Mouse (Mus musculus) yolk sac, embryonic 10.5 days (tissue): ENCODE results near the gene Mc1r.
"Not testable (repeated sequence)": the region's sequence is repeated elsewhere in the genome, so short reads cannot be mapped to it uniquely, and the experiment has no call there.

Source experiments
- DNase-seq: peaks from one replicate; pipeline ENCODE4 v3.0.0-alpha.2; 2017; ENCODE audit warnings: low spot score

Gene Mc1r

DNA sequence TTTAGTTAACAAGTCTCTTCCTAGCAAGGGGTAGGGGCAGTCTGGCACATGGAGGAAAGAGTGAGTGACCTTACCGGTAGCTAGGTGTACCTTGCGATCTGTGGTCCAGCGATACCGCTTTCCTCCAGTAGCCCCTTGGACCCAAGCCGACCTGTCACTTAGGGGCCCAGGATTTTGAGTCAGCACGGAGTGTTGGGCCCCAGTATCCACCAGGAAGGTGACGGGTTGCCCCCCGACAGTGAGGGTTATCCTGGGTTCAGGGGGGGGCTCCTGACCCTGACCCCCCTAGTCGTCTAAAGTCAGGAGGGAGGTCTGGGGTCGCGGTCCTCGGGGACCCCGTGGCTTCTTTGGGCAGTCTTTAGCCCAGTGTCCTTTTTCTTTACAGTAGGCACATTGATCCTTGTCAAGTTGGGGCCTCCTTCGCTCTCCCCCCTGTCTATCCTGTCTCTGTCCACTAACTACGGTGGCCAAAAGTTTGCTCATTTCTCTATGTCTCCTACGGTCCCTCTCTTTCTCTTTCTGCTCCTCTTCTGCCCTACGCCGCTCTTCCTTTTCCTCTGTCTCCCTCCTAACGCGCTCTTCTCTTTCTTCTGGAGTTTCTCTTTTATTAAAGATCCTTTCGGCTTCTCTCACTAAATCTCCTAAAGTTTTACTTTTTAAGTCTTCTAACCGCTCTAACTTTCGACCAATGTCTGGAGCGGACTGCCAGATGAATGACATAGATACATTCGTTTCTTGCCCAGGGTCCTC lies 24.9 kb downstream of the Mc1r start:
- DNase-seq, result no peak

DNA sequence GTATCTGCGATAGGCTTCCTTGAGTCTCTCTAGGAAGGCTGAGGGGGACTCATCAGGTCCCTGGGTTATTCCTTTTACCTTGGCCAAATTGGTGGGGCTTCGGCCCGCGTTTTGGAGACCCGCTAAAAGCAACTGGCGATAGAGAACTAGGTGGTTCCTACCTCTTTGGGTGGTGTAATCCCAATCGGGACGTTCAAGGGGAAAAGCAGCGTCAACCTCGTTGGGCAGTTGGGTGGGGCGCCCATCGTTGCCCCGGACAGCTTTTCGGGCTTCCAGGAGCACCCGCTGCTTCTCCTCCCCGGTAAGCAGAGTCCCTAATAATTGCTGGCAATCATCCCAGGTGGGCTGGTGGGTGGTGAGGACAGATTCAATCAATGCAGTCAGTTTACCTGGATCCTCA lies 25.5 kb downstream of the Mc1r start:
- no peak for DNase-seq

DNA sequence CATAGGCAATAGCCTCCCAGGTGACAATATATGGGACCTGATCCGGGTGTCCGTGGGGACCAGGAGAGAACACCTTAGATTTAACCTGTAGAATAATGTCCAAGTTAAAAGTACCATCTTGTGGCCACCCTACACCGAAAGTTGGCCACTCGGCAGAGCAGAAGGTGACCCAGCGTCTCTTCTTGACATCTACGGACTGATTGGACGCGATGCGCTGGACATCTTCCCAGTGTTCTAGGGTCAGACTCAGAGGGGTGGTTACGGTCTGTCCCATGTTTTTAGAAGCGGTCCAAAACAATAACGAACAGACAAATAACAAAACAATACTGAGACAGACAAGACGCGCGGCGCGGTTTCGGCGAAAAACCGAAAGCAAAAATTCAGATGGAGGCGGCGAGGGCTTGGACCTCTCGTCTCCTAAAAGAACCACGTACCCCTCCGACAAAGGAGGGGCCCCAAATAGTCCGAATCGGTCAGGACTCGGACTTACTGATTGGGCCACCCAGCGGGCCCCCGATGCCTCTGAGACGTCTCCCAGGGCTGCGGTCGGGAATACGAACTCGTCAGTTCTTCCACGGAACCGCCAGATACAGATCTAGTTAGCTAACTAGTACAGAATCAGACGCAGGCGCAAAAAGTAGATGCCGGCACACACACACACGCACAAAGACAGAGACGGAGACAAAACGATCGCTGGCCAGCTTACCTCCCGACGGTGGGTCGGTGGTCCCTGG lies 26.5 kb downstream of the Mc1r start:
- not testable (repeated sequence) for DNase-seq

DNA sequence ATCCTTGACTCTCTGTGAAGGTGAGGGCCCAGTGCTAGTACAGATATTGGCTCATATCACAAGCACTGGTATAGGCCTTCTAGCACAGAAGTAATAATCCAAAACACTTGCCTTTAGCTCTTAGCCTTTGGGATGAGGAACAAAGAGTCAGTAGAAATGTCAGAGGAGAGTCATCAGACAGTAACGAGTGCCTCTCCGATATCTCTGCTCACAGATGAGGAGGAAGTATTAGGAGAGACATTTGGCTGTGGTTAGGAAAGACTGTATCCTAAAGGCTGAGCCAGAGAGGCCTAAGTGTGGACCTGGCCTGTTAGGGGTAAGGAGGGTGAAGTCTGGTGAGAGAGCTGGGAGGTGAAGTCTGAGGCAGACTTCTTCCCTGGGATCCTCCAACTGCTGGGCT lies 34.9 kb downstream of the Mc1r start:
- no peak for DNase-seq

DNA sequence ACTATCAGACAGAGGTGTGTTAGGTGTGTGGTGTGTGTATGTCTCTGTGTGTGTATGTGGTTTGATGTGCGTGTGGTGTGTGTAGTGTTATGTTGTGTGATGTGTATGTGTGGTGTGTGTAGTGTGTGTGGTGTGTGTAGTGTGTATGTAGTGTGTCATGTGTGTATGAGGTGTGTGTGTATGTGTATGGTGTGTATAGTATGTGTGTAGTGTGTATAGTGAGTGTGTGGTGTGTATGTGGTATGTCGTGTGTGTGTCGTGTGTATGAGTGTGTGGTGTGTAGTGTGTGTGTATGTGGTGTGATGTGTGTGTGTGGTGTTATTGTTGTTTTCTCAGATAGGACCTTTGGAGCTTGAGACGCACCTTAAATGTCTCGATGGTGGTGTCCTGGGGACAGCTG lies 35.4 kb downstream of the Mc1r start:
- DNase-seq, result no peak

DNA sequence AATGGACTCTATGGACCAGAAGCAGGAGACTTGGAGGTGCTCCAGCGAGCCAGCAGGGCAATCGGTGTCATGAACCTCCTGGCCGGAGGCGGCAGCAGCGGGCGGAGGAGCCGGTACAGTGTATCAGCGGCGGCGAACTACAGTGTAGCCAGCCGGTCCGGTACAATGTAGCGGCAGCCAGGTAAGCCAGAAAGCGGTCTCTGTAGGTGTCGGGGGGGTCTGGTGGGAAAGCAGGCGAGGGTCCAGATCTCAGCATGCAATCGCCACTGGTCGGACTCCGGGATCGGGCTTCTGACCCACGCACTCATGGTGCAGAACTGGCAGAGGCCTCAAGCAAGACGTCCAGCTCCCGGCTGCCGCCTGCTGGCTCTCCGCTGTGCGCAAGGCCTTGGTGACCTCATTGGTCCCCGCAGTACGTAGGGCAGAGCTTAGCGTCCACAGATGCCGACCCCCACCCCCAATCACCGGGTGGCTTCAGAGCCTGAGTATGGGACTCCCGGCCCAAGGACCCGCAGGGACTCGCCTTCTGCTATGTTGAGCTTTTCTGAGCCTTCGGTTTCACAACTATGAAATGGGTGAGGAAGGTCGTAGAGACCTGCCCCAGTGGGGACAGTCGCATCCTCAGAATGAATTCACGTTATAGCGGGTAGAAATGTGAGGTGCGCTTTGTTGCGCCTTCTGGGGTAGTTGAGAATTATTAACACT lies 36.1 kb downstream of the Mc1r start:
- DNase-seq, result peak; percentile 94

DNA sequence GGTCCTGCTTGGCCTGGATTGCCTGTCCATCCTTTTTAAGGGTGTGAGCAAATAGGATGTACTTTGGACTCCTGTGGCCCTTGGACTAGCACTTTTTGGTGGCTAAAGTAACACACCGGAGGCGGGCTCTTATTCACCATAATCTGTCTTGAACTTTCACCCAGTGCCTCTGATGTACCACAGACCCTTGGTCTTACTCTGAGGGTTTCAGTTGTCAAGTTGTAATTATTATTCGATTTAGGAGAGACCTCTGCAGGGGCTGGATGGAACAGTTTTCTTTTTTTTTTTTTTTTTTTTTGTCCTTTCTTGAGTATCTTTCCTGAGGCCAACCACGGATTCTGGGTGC lies 36.6 kb downstream of the Mc1r start:
- DNase-seq, result no peak

DNA sequence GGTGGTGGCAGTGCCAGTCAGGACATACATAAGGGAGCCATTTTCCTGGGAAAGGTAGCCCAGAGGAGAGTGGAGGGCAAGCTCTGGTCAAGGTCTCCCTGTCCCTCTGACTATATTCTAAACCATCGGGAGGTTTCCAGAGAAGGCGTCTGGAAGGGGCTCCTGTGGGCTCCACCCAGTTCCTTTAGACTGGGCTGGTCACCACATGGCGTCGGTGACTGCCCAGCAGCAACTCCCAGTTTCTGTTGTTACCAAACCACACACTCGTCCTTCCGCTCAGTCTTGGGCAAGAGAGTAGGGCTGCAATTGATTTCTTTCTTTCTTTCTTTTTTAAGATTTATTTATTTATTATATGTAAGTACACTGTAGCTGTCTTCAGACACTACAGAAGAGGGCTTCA lies 37.2 kb downstream of the Mc1r start:
- no peak for DNase-seq

DNA sequence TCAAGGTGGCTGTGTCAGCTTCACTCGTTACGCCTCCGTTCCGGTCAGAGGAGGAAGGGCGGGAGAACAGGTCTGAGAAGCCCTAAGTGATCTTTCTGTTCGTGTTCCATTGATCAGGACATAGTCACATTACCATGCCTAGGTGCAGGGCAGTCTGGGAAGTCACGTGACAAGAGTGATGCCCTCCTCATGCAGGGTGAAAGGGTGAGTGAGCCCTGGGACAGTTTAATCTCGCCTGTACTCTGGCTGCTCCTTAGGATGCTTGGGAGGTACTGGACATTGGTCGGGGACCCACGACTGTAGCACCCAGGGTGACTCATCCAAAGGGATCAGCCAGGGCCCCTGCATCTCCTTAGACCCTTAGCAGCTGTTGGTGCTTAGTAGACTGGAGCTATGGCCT lies 39.1 kb downstream of the Mc1r start:
- no peak for DNase-seq

DNA sequence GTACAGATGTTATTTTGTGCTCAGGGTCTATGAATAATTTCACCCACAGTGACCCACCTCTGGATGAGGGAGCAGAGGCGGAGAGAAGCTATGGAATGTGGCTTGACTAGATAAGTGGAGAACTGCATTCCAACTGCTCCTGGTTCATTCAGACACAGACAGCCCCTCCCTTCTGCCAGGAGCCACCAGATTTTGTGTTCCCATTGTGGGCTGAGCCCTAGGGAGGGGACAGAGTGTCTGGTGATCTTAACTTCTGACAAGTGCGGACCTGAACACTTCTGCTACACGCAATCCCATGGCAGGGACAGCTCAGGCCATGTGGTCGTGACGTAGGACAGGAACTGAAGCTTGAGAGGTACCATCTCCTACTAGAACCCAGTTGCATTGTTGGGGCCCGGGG lies 39.9 kb downstream of the Mc1r start:
- peak; percentile 52 for DNase-seq

DNA sequence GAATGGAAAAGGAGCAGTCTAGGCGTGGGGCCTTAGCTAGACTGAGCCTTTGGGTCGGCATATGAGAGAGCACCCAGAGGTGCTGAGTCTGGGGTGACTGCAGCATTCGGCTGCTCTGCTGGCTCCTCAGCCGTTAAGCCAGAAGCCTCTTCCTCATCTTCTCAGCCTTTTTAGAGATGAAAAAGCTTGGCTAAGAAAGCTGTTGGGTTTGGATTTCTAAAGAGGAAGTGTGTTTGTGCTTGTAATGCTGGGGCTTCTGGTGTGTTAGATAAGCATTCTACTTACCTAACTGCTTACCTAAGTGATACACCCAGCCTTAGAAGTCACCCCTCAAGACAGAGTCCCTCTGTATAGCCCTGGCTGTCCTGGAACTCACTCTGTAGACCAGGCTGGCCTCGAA lies 43.9 kb downstream of the Mc1r start:
- no peak for DNase-seq

DNA sequence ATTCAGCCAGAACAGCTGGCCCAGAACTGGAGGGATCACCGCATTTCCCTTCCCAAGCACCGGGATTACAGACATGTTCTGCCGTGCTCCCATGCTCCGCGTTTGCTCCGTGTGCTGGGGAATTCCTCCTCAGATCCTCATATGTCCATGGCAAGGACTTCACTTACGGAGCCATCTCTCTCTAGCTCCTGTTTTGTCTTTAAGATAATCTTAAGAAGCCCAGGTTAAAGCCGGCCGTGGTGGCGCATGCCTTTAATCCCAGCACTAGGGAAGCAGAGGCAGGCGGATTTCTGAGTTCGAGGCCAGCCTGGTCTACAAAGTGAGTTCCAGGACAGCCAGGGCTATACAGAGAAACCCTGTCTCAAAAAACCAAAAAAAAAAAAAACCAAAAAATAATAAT lies 44.8 kb downstream of the Mc1r start:
- not testable (repeated sequence) for DNase-seq

DNA sequence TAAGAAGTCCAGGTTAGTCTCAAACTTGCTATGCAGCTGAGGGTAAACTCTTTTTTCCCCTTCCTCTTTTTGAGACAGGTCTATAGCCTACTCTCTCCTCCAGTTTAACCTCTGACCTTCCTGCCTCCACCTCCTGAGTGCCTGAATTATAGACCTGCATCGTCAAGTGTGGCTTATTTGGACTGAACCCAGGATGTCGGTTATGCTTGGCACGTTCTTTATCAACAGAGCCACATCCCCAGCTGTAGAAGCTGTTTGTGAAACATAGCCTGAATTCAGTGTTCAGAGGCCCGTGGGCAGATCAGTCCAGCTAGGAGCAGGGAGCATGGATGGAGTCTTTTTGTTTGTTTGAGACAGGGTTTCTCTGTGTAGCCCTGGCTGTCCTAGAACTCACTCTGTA lies 45.2 kb downstream of the Mc1r start:
- DNase-seq, result no peak

DNA sequence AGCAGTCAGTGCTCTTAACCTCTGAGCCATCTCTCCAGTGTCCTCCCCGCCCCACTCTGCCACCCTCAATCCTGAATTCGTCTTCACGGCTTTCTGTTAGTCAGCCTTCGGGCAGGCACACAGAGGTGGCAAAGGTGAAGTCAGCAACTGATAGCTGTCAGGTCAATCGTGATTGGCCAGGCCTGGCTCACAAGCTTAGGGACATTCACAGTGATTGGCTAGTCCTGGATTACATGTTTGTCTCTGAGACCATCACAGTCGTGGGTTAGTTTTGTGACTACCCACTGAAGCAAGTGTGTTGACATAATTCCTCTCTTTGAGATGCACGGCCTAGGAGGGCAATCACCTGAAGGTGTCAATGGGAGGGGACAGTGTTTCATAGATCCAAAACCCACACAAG lies 46.4 kb downstream of the Mc1r start:
- no peak for DNase-seq

DNA sequence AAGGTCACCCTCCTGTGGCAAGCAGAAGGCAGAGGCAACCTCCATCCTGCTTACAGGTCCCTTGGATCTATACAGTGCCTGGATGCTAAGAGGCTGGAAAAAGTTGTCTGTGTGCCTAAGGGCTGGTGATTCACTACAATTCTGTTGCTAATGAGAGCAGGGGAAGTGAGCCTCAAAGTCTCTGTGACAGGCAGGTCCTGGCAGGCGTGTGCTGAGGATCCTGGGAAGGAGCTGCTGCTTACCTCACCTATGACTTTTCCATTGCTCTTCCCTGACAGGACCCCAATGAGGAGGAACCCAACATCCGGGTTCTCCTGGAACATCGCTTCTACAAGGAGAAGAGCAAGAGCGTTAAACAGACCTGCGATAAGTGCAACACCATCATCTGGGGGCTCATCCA lies 47.0 kb downstream of the Mc1r start:
- DNase-seq, result no peak

DNA sequence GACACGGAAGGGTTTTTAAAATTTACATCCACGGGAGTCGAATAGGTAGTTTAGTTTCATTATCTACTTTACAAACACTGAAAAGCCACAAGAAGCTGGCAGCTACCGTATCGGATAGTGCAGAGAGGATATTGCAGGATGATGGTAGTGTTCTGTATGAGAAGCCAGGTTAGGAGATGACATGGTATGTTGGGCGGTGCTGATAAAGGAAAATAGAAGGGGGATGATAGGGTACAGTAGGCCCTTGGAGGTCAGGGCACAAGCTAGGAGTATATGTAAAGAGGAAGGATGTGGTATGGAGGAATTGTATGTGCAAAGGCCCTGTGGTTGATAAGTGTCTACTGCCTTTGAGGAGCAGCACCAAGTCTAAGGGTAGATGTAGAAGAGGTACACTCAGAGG lies 47.7 kb downstream of the Mc1r start:
- no peak for DNase-seq
